15 mouse cellular contexts compared by ENCODE assay signal in genomic region chr14:76781524-76781880, GRCm38 (mm10).
DNase-seq lines count a peak whose midpoint lies in the region; ATAC-seq and TF ChIP-seq lines count a peak whose summit lies in the region.
"Had no signal": no experiment of that assay in that cellular context is flagged by ENCODE, and none has a peak within 500 bp of the region (broad histone marks: within the 10 kb centered on the region; RNA-seq: fewer than 3 reads in every experiment).

No protein-coding gene starts in this region.

- TF ChIP-seq POLR2A in olfactory bulb, adult 2 months (IDR thresholded peaks at IDR 0.05; ENCODE audit: insufficient read depth, low read depth, low read length): no peak

- 76% methylated on average over 3 of the region's 3 CpGs for WGBS in hindbrain, embryonic 15.5 days
- 81% methylated on average over 3 of the region's 3 CpGs for WGBS in hindbrain, embryonic 11.5 days
- 16% methylated on average over 3 of the region's 3 CpGs for WGBS in olfactory bulb, adult 2 months

- no peak overlapping the region for H3K4me2 ChIP-seq in hindbrain, embryonic 15.5 days
- no peak overlapping the region for H3K4me2 ChIP-seq in hindbrain, embryonic 11.5 days (replicated peaks; ENCODE audit: low read depth, low read length)
- H3K4me2 ChIP-seq: midbrain, embryonic 12.5 days had no signal

- peaks cover 16% of the 10 kb centered on the region for H3K4me1 ChIP-seq in hindbrain, embryonic 15.5 days (replicated peaks)
- H3K4me1 ChIP-seq in hindbrain, embryonic 11.5 days (replicated peaks; ENCODE audit: control insufficient read depth, insufficient read depth, low read length): no peaks in the 10 kb centered on the region
- peaks cover 10% of the 10 kb centered on the region for H3K4me1 ChIP-seq in olfactory bulb, adult 2 months (ENCODE audit: control insufficient read depth, insufficient read depth, low read length)

- DNase-seq in hindbrain, embryonic 11.5 days (ENCODE audit: low spot score): no peak
- DNase-seq in CD8-positive naive resting alpha-beta T cell, adult 2 months (ENCODE audit: low read depth in 2 of 2, low spot score in 2 of 2): peak; percentile 40 to 49
- no peak for DNase-seq in frontal cortex, postnatal 25 days (ENCODE audit: low spot score in 2 of 2)
- no peak for DNase-seq in gastrocnemius, adult 8-10 months (ENCODE audit: low spot score in 2 of 2)
- DNase-seq: adrenal gland, postnatal 36 days; cerebellum, postnatal 10 days; heart, postnatal 10 days; left cerebral cortex, postnatal 4 days; lung, adult 18-20 months; right cerebral cortex, postnatal 14 days had no signal

- H3K4me3 ChIP-seq in hindbrain, embryonic 15.5 days: no peak overlapping the region
- no peak overlapping the region for H3K4me3 ChIP-seq in hindbrain, embryonic 11.5 days (ENCODE audit: low read depth, low read length)
- no peak overlapping the region for H3K4me3 ChIP-seq in olfactory bulb, adult 2 months (ENCODE audit: insufficient read depth, low read depth, low read length)
- H3K4me3 ChIP-seq: midbrain, embryonic 12.5 days had no signal

- no peak overlapping the region for H3K9ac ChIP-seq in hindbrain, embryonic 15.5 days
- H3K9ac ChIP-seq in hindbrain, embryonic 11.5 days (ENCODE audit: low read depth, low read length): no peak overlapping the region
- H3K9ac ChIP-seq: midbrain, embryonic 12.5 days had no signal

- H3K27me3 ChIP-seq in hindbrain, embryonic 15.5 days: no peaks in the 10 kb centered on the region
- no peaks in the 10 kb centered on the region for H3K27me3 ChIP-seq in hindbrain, embryonic 11.5 days (ENCODE audit: control insufficient read depth, insufficient read depth, low read length)
- H3K27me3 ChIP-seq: midbrain, embryonic 12.5 days; Patski had no signal

- 0 out of 2 replicates have a peak overlapping the region, but pooled peaks have one; percentile 31 for H3K27ac ChIP-seq in hindbrain, embryonic 15.5 days (replicated peaks)
- no peak overlapping the region for H3K27ac ChIP-seq in hindbrain, embryonic 11.5 days (ENCODE audit: low read depth, low read length)
- peak overlapping the region; percentile 68 for H3K27ac ChIP-seq in olfactory bulb, adult 2 months (ENCODE audit: insufficient read depth, low read depth, low read length)

- no peaks in the 10 kb centered on the region for H3K36me3 ChIP-seq in hindbrain, embryonic 15.5 days
- H3K36me3 ChIP-seq in hindbrain, embryonic 11.5 days (ENCODE audit: control insufficient read depth, insufficient read depth, low read length): no peaks in the 10 kb centered on the region
- H3K36me3 ChIP-seq: midbrain, embryonic 12.5 days had no signal

- no peak for TF ChIP-seq CTCF in olfactory bulb, adult 2 months (IDR thresholded peaks at IDR 0.05; ENCODE audit: insufficient read depth, low read depth, low read length)

- H3K9me3 ChIP-seq in hindbrain, embryonic 15.5 days: no peaks in the 10 kb centered on the region
- H3K9me3 ChIP-seq in hindbrain, embryonic 11.5 days (ENCODE audit: control insufficient read depth, low read length): no peaks in the 10 kb centered on the region
- H3K9me3 ChIP-seq: midbrain, embryonic 12.5 days had no signal

- ATAC-seq in hindbrain, embryonic 15.5 days (ENCODE audit: low FRiP score, low read depth): no peak
- no peak for ATAC-seq in hindbrain, embryonic 11.5 days (ENCODE audit: low FRiP score)
- ATAC-seq in hematopoietic stem cell, adult 5-6 weeks (replicated peaks in 1 of 2; ENCODE audit: insufficient read depth in 1 of 2, low FRiP score in 2 of 2, low TSS enrichment in 1 of 2, low read depth in 1 of 2, poor library complexity in 2 of 2, severe bottlenecking in 2 of 2): peak; percentile 37 to 56; a peak in 3 of 4 replicates

Comparison
In these comparisons a context has a peak if more than half of its experiments do, and no peak if none do; other contexts are left out.
1. ATAC-seq: peak in hematopoietic stem cell, adult 5-6 weeks (2 of 2); none in hindbrain, embryonic 15.5 days (single experiment) and hindbrain, embryonic 11.5 days (single experiment).
2. DNase-seq: peak in CD8-positive naive resting alpha-beta T cell, adult 2 months (2 of 2); none in hindbrain, embryonic 11.5 days (single experiment), frontal cortex, postnatal 25 days (0 of 2) and gastrocnemius, adult 8-10 months (0 of 2).